Mouse (Mus musculus) liver, postnatal 0 days (tissue): ENCODE data around the gene Vwce.

Experiments
- CTCF ChIP-seq: sonication (generic); IDR thresholded peaks from 2 replicates; pipeline ENCODE4 v1.5.1; 2016; ENCODE audit warnings: antibody characterized with exemption, low read depth
- EP300 ChIP-seq: IDR thresholded peaks from 2 replicates; pipeline ENCODE4 v1.6.1; 2016; ENCODE audit warnings: antibody characterized with exemption, low read depth, mild to moderate bottlenecking

- TF ChIP-seq CTCF (peak; percentile 66), EP300 (no peak)
Observed at GRCm38 (mm10) chr19:10634106-10634871, at the start of gene Vwce.
